Mouse (Mus musculus) neural tube, embryonic 15.5 days (tissue): ENCODE measurements around the gene Gnb1. TPM values are rescaled to one million over a fixed set of nuclear protein-coding genes. Genes with fewer than 3 reads are reported as not detected.

Source experiments
- ATAC-seq: fragments of 200-750 bp; cut with Nextera tagmentation; 2 replicates; pipeline ENCODE4 v1.8.0; 2017; ENCODE audit warnings: mild to moderate bottlenecking, moderate TSS enrichment, moderate library complexity; ENCODE audit not compliant: low FRiP score
- H3K27ac ChIP-seq: fragments of 300-500 bp; sonication (generic); replicated peaks from 2 replicates; pipeline ENCODE4 v1.5.1; 2015; ENCODE audit warnings: mild to moderate bottlenecking, inconsistent platforms
- H3K27me3 ChIP-seq: fragments of 300-500 bp; sonication (generic); replicated peaks from 2 replicates; pipeline ENCODE4 v1.6.1; 2015; ENCODE audit warnings: inconsistent platforms
- H3K36me3 ChIP-seq: fragments of 300-500 bp; sonication (generic); 2 replicates; pipeline ENCODE4 v1.6.1; 2015; ENCODE audit warnings: inconsistent platforms
- H3K4me1 ChIP-seq: fragments of 300-500 bp; sonication (generic); 2 replicates; pipeline ENCODE4 v1.6.1; 2015; ENCODE audit warnings: inconsistent platforms
- H3K4me2 ChIP-seq: fragments of 300-500 bp; sonication (generic); 2 replicates; pipeline ENCODE4 v1.6.1; 2015; ENCODE audit warnings: inconsistent platforms, mild to moderate bottlenecking, moderate library complexity
- H3K4me3 ChIP-seq: fragments of 300-500 bp; sonication (generic); replicated peaks from 2 replicates; pipeline ENCODE4 v1.5.1; 2015; ENCODE audit warnings: mild to moderate bottlenecking, inconsistent platforms
- H3K9ac ChIP-seq: fragments of 300-500 bp; sonication (generic); replicated peaks from 2 replicates; pipeline ENCODE4 v1.6.1; 2015; ENCODE audit warnings: mild to moderate bottlenecking, inconsistent platforms
- H3K9me3 ChIP-seq: fragments of 300-500 bp; sonication (generic); replicated peaks from 2 replicates; pipeline ENCODE4 v1.6.1; 2016; ENCODE audit warnings: inconsistent platforms
- WGBS: fragments of 180-500 bp; shearing (Covaris S2); methylation state at CpG from one replicate; pipeline ENCODE4 v1.1.7; 2015; ENCODE audit warnings: mixed read lengths; 5-methylcytosine and 5-hydroxymethylcytosine counted together
- polyA plus RNA-seq: library from polyadenylated mRNA; unstranded; fragments of >200 nt; fragmentation: Nextera tagmentation; extraction: Ambion mirVana; gene quantifications from 2 replicates; pipeline ENCODE4 v1.2.1, GENCODE M21; 2015

Gene Gnb1
- polyA plus RNA-seq, 1 experiment from 2014 or later = 1,003 TPM

GRCm38 (mm10) chr4:155487746-155488145 lies 3.4 kb upstream of the Gnb1 start:
- H3K27me3 ChIP-seq = no peaks in the 10 kb centered on the region
- H3K27ac ChIP-seq = peak overlapping the region; percentile 39; the same call in 1 of the 2 replicates
- no peak for ATAC-seq
- no peak overlapping the region for H3K9ac ChIP-seq
- peaks cover 27% of the 10 kb centered on the region for H3K4me1 ChIP-seq
- WGBS = 62% methylated on average over 3 of the region's 3 CpGs
- no peak overlapping the region for H3K4me3 ChIP-seq
- no peaks in the 10 kb centered on the region for H3K9me3 ChIP-seq
- H3K4me2 ChIP-seq = no peak overlapping the region
- no peaks in the 10 kb centered on the region for H3K36me3 ChIP-seq

- H3K9ac ChIP-seq = no peak overlapping the region
- no peak for ATAC-seq
- WGBS = 85% methylated on average over 8 of the region's 8 CpGs
Observed at GRCm38 (mm10) chr4:155488232-155489025, 2.7 kb upstream of the Gnb1 start.

DNA sequence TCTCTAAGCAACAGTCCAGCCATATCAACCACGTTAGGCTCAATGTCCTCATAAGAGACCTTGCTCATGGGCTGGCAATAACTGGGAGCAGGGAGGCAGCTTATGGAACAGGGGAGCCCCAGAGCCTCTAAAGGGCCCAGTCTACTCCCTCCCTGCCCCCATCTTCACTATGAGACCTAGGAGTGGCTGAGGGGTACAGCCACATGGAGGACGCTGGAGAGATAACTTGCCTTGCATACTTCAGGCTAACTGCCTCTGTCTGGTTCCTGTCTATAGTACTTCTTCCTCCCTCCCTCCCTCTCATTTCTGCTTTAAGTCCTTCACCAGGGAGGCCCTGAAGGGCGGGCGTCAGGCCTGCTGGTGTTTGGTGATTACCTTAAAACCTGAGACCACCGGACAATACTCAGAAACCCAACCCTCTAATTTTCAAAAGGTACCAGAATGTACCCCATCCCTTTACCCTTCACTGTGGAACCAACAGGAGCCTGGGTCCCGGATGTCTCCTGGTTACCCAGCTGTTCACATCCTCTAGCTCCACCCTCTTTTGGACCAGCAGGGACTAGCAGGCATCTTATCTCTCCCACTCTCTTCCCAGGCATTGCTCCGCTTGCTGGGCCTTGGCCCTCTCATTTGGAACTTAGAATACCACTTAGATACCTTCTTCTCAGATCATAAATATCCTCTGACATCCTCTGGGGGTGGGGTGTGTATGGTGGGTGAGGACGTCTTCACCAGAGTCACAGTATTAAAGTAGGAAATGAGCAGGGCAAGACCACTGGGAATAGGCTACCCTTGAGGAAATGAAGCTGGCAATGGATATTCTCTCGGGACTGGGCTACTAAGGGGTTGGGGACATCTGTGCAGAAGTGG lies 1.8 kb upstream of the Gnb1 start:
- H3K9me3 ChIP-seq = no peaks in the 10 kb centered on the region
- peak overlapping the region; percentile 39; the same call in 1 of the 2 replicates for H3K27ac ChIP-seq
- H3K27me3 ChIP-seq = no peaks in the 10 kb centered on the region
- ATAC-seq = no peak
- 83% methylated on average over 9 of the region's 9 CpGs for WGBS
- no peak overlapping the region for H3K9ac ChIP-seq
- no peak overlapping the region for H3K4me2 ChIP-seq
- H3K4me3 ChIP-seq = no peak overlapping the region
- no peaks in the 10 kb centered on the region for H3K36me3 ChIP-seq
- peaks cover 43% of the 10 kb centered on the region for H3K4me1 ChIP-seq

More at GRCm38 (mm10) chr4:155488232-155489025, 2.7 kb upstream of the Gnb1 start:
- Histone ChIP-seq H3K27me3 (no peaks in the 10 kb centered on the region), H3K4me1 (peaks cover 33% of the 10 kb centered on the region), H3K36me3 (no peaks in the 10 kb centered on the region), H3K4me3 (no peak overlapping the region), H3K9me3 (no peaks in the 10 kb centered on the region), H3K27ac (peak overlapping the region; percentile 39), H3K4me2 (no peak overlapping the region; the same call in 1 of the 2 replicates)

DNA sequence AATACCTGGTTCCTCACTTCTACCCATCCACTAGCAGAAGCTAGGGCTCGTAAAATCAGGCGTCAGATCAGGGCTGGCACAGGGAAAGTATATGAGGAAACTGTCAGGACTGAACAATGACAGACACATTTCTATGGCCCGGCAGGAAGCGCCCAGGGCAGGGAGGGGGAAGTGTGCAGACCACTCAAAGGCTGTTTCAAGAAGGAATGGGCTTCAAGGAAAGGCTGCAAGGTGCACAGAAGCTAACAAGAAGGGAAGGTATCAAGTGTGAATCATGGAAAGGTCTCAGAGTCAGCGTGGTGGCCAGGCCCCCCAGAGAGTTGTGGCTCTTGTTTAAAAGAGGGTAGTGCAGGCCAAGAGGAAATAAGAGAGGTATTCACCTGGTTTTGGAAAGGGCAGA lies 705 bp upstream of the Gnb1 start:
- H3K9ac ChIP-seq = peak overlapping the region; percentile 100
- H3K4me2 ChIP-seq = peak overlapping the region; percentile 71
- H3K4me1 ChIP-seq = peaks cover 54% of the 10 kb centered on the region
- 17% methylated on average over 5 of the region's 5 CpGs for WGBS
- H3K27ac ChIP-seq = peak overlapping the region; percentile 95
- ATAC-seq = no peak
- H3K27me3 ChIP-seq = no peaks in the 10 kb centered on the region
- peak overlapping the region; percentile 97 for H3K4me3 ChIP-seq
- no peaks in the 10 kb centered on the region for H3K36me3 ChIP-seq
- no peaks in the 10 kb centered on the region for H3K9me3 ChIP-seq

GRCm38 (mm10) chr4:155491529-155492130 lies 469 bp downstream of the Gnb1 start:
- H3K4me1 ChIP-seq = peaks cover 59% of the 10 kb centered on the region
- peak; percentile 69 for ATAC-seq
- peak overlapping the region; percentile 97 for H3K4me3 ChIP-seq
- no peaks in the 10 kb centered on the region for H3K27me3 ChIP-seq
- H3K9me3 ChIP-seq = no peaks in the 10 kb centered on the region
- H3K4me2 ChIP-seq = peak overlapping the region; percentile 74
- under 1% methylated on average over 41 of the region's 54 CpGs for WGBS
- H3K9ac ChIP-seq = peak overlapping the region; percentile 100
- peak overlapping the region; percentile 95 for H3K27ac ChIP-seq
- no peaks in the 10 kb centered on the region for H3K36me3 ChIP-seq

DNA sequence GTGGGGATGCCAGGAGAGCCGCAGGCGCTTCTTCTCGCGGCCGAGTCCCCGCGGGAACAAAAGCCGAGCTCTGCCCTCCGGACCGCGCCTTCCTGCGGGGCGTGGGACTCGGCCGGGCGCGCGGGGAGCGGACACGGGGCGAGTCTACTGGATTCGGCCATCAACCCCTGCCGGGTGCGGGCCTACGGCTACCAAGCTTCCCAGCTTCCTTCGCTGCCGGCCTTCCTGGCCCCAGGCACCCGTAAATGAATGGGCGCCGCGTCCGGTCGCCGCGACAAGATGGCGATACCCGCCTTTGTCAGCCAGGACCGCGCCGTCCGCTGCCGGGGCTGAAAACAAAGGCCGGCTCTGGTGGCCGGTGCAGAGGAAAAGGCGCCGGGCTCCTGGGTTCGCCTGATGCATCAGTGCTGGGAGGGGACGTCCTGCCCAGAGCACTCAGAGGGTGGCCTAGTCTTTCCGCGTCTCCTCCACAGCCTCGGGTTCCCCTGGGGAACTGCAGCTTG lies 1.0 kb downstream of the Gnb1 start:
- Histone ChIP-seq H3K36me3 (no peaks in the 10 kb centered on the region), H3K9ac (peak overlapping the region; percentile 100), H3K4me2 (peak overlapping the region; percentile 74), H3K4me3 (peak overlapping the region; percentile 97), H3K4me1 (peaks cover 59% of the 10 kb centered on the region), H3K27ac (peak overlapping the region; percentile 95), H3K9me3 (no peaks in the 10 kb centered on the region), H3K27me3 (no peaks in the 10 kb centered on the region)
- peak; percentile 15; the same call in 1 of the 2 replicates for ATAC-seq
- 0% methylated on average over 51 of the region's 51 CpGs for WGBS

DNA sequence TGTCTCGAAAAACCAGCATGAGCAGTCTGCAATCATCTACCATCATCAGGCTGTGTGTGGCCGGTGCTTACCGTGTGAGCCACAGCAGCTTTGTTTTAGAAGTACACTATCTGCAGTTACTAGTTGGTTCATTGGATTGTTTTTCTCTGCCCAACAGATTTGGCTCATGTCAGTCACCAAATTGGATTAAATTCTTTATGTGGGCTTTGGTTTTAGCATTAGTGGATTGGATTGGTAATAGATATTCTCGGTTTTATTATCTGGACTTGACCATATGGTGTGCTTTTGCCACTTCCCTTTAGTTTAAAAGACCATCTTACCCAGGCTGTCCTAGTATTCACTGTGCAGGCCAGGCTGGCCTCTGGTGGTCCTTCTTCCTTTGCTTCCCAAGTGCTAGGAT lies 3.7 kb downstream of the Gnb1 start:
- Histone ChIP-seq H3K9me3 (no peaks in the 10 kb centered on the region), H3K36me3 (no peaks in the 10 kb centered on the region), H3K4me2 (peak overlapping the region; percentile 74), H3K27ac (no peak overlapping the region), H3K9ac (no peak overlapping the region), H3K4me3 (no peak overlapping the region), H3K27me3 (no peaks in the 10 kb centered on the region), H3K4me1 (peaks cover 42% of the 10 kb centered on the region)
- ATAC-seq = no peak
- 71% methylated on average over 4 of the region's 4 CpGs for WGBS

DNA sequence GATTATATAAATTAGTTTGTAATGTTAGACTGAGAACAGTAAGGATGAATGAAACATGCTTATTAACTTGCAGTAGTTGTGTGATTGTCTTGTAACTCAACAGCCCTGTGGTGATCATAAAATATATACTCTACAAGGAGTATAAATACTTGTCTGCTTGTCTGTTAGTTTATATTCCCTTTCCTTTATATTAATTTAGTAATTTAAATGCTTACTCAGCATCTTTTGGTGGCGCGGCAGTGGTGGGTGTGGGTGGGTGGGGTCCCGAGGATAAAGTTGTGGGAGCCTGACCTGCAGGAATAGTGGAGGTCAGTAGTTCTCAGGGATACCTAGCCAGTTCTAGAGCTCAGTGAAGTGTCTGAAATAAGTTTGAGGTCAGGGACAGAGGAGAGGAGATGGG lies 6.8 kb downstream of the Gnb1 start:
- Histone ChIP-seq H3K4me1 (peaks cover 37% of the 10 kb centered on the region), H3K9ac (no peak overlapping the region), H3K9me3 (no peaks in the 10 kb centered on the region), H3K27ac (no peak overlapping the region), H3K27me3 (no peaks in the 10 kb centered on the region), H3K4me3 (no peak overlapping the region), H3K4me2 (no peak overlapping the region), H3K36me3 (no peaks in the 10 kb centered on the region)
- ATAC-seq = no peak
- 85% methylated on average over 3 of the region's 3 CpGs for WGBS

DNA sequence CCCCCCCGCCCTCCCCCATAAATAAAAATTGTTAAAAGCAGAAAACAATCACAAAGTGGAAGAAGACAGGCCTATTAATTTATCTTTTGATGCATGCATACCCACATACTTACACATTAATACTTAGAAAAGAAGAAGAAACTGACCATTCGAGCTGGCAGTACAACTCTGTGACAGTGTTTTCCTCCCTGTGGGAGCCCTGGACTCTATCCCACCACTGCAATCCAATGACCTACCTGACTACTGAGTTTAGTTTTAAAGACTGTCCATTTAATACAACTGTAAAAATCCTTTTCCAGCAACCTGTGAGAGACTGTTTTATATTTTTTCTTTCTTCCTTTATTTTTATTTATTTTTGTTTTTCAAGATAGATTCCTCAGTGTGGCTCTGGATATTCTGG lies 10.0 kb downstream of the Gnb1 start:
- Histone ChIP-seq H3K9ac (no peak overlapping the region), H3K4me1 (peaks cover 26% of the 10 kb centered on the region), H3K4me3 (no peak overlapping the region), H3K36me3 (no peaks in the 10 kb centered on the region), H3K9me3 (no peaks in the 10 kb centered on the region), H3K27me3 (no peaks in the 10 kb centered on the region), H3K27ac (no peak overlapping the region), H3K4me2 (no peak overlapping the region)
- ATAC-seq = no peak
- WGBS = 80% methylated on average over 2 of the region's 2 CpGs

GRCm38 (mm10) chr4:155505067-155505466 lies 13.9 kb downstream of the Gnb1 start:
- 49% methylated on average over 8 of the region's 8 CpGs for WGBS
- no peaks in the 10 kb centered on the region for H3K9me3 ChIP-seq
- H3K36me3 ChIP-seq = no peaks in the 10 kb centered on the region
- H3K4me1 ChIP-seq = peaks cover 39% of the 10 kb centered on the region
- H3K9ac ChIP-seq = no peak overlapping the region
- H3K4me2 ChIP-seq = no peak overlapping the region
- no peak overlapping the region for H3K4me3 ChIP-seq
- no peak overlapping the region for H3K27ac ChIP-seq
- ATAC-seq = no peak
- no peaks in the 10 kb centered on the region for H3K27me3 ChIP-seq

DNA sequence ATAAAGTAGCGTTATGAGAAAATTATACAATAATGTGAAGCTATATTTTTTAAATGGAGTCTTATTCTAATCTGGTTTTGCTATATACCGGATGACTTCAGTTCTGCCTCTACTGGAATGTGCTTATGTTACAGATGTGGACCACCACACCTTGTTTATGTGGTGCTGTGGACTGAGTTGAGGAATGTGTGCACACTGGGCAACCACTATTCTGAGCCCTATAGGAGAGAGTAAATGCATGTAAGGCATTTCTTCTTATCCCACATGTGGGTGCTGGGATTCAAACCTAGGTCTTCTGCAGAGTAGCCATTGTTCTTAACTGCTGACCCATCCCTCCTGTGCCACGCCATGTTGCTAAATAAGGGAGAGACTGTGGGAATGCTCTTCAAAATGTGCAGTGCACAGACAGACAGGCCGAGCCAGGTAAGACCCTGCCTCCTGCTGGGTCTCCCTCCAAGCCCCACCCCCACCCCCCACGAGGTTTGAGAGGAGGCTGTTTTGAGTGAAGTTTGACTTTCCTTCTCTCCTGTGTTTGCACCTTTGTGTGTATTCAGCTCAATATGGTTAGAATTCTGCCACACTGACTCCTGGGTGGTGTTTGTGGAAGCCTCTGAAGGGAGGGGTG lies 14.6 kb downstream of the Gnb1 start:
- WGBS = 80% methylated on average over 5 of the region's 5 CpGs

More for the DNA sequence above, 14.6 kb downstream of the Gnb1 start:
- H3K9me3 ChIP-seq = no peaks in the 10 kb centered on the region
- no peak overlapping the region for H3K27ac ChIP-seq
- no peaks in the 10 kb centered on the region for H3K27me3 ChIP-seq
- H3K9ac ChIP-seq = no peak overlapping the region
- H3K4me1 ChIP-seq = peaks cover 42% of the 10 kb centered on the region
- H3K4me2 ChIP-seq = no peak overlapping the region
- no peaks in the 10 kb centered on the region for H3K36me3 ChIP-seq
- H3K4me3 ChIP-seq = no peak overlapping the region
- ATAC-seq = no peak
